Mouse (Mus musculus): Measurements from ENCODE around the gene Syn3.

DNA sequence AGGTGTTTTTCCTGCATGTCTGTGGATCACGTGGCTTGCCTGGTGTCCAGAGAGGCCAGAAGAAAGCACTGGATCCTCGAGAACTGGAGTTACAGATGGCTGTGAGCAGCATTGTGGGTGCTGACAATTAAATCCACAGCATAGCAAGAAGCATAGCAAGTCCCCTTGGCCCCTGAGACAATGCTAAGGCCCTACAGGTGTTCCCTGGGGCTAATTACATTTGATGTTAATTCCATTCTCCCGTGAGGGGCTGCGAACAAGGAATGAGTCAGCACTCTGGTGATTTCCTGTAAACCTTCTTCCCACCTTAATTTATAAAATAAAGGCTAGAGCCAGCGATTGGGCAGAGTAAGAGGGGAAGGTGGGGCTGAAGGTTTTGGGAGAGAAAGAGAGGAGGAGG is 479.9 kb downstream of the Syn3 start:
- TF ChIP-seq CTCF (IDR thresholded peaks at IDR 0.05; ENCODE audit: extremely low read depth, insufficient read depth, low read length): no peak
- no peak for TF ChIP-seq POLR2A (IDR thresholded peaks at IDR 0.05; ENCODE audit: extremely low read depth, insufficient read depth, low read length)

Data from cortical plate, adult 2 months (tissue).